21 mouse cellular contexts compared by ENCODE assay signal in genomic region chr2:157436496-157436895, GRCm38 (mm10). TPM values are rescaled to one million over a fixed set of nuclear protein-coding genes. Genes with fewer than 3 reads are reported as not detected.
DNase-seq lines count a peak whose midpoint lies in the region; ATAC-seq and TF ChIP-seq lines count a peak whose summit lies in the region.
"Had no signal": no experiment of that assay in that cellular context is flagged by ENCODE, and none has a peak within 500 bp of the region (broad histone marks: within the 10 kb centered on the region; RNA-seq: fewer than 3 reads in every experiment).

No protein-coding gene starts in this region.

- H3K4me1 ChIP-seq in E14TG2a.4 (replicated peaks; ENCODE audit: low read depth, low read length) = peaks cover 76% of the 10 kb centered on the region
- H3K4me1 ChIP-seq in cortical plate, adult 2 months (ENCODE audit: control insufficient read depth, insufficient read depth, low read length) = peaks cover 29% of the 10 kb centered on the region

- peaks cover 9% of the 10 kb centered on the region for H3K9me3 ChIP-seq in E14TG2a.4 (ENCODE audit: low read length)
- H3K9me3 ChIP-seq: heart, embryonic 15.5 days; neural tube, embryonic 13.5 days had no signal

- no peaks in the 10 kb centered on the region for H3K27me3 ChIP-seq in E14TG2a.4 (ENCODE audit: insufficient read depth, low read length)
- H3K27me3 ChIP-seq: heart, embryonic 15.5 days; neural tube, embryonic 13.5 days had no signal

- no peak for DNase-seq in frontal cortex, postnatal 36 days (ENCODE audit: low spot score in 2 of 2)
- peak in 1 of 2 experiments; percentile 60 for DNase-seq in left cerebral cortex, adult 2 months (ENCODE audit: extremely low spot score in 1 of 2, low spot score in 2 of 2)
- DNase-seq in left cerebral cortex, adult 11 months (ENCODE audit: low spot score) = no peak
- no peak for DNase-seq in heart, postnatal 14 days
- no peak for DNase-seq in gastrocnemius, postnatal 14 days
- DNase-seq: adrenal gland, postnatal 10 days; cerebellum, adult 9-11 months; embryo, embryonic 11 days; gastrocnemius, postnatal 36 days; kidney, adult 11 months; lung, adult 18-20 months; midbrain, embryonic 14.5 days; thymus, adult 18-20 months; thymus, postnatal 4 days had no signal

- H3K4me3 ChIP-seq in left cerebral cortex, adult 2 months = no peak overlapping the region
- H3K4me3 ChIP-seq in E14TG2a.4 (replicated peaks; ENCODE audit: low read length) = peak overlapping the region; percentile 66
- no peak overlapping the region for H3K4me3 ChIP-seq in cortical plate, adult 2 months (ENCODE audit: insufficient read depth, low read length)
- H3K4me3 ChIP-seq: forebrain, embryonic 10.5 days; heart, embryonic 15.5 days; neural tube, embryonic 13.5 days had no signal

- peak overlapping the region; percentile 77 for H3K27ac ChIP-seq in left cerebral cortex, adult 2 months
- H3K27ac ChIP-seq in cortical plate, adult 2 months (ENCODE audit: insufficient read depth, low read length) = 0 out of 2 replicates have a peak overlapping the region, but pooled peaks have one; percentile 54
- H3K27ac ChIP-seq: forebrain, embryonic 10.5 days; heart, embryonic 15.5 days; kidney, postnatal 0 days; neural tube, embryonic 13.5 days had no signal

- H3K36me3 ChIP-seq in E14TG2a.4 (ENCODE audit: insufficient read depth, low read length) = peaks cover 60% of the 10 kb centered on the region

- peak; percentile 8; the same call in 1 of the 2 replicates for ATAC-seq in frontal cortex, adult (ENCODE audit: low TSS enrichment)

- no peak for TF ChIP-seq POLR2A in cortical plate, adult 2 months (IDR thresholded peaks at IDR 0.05; ENCODE audit: extremely low read depth, insufficient read depth, low read length)

- intact Hi-C loops in left cerebral cortex, adult 2 months (cut with DNase I) = no loop called here
- intact Hi-C loops in heart, postnatal 14 days (cut with DNase I) = no loop called here
- intact Hi-C loops in gastrocnemius, postnatal 14 days (cut with DNase I; ENCODE audit: low total_unique reads) = no loop called here

- no peak for TF ChIP-seq CTCF in left cerebral cortex, adult 2 months (IDR thresholded peaks at IDR 0.05)
- no peak for TF ChIP-seq CTCF in E14TG2a.4 (conservative IDR thresholded peaks at IDR 0.05; ENCODE audit: low read length)
- TF ChIP-seq CTCF in cortical plate, adult 2 months (IDR thresholded peaks at IDR 0.05; ENCODE audit: extremely low read depth, insufficient read depth, low read length) = no peak

RNA-seq across cellular contexts. Expression of gene Src, which starts 18.3 kb away (rescaled TPM):
- total RNA-seq in left cerebral cortex, adult 2 months (2021) = 100 to 1,000 TPM; 133 to 134 TPM
- polyA plus RNA-seq in cortical plate, adult 2 months (2012; rRNA removed) = 83.8 and 95.0 TPM in 2 replicates
- total RNA-seq in heart, postnatal 14 days (2021) = 1 to 10 TPM; 5.5 to 6.9 TPM
- total RNA-seq in gastrocnemius, postnatal 14 days (2021) = 1 to 10 TPM; 5.2 to 7.5 TPM

Comparison
In these comparisons a context has a peak if more than half of its experiments do, and no peak if none do; other contexts are left out.
1. RNA of gene Src, which starts 18.3 kb away (total RNA-seq): 133 to 134 TPM in left cerebral cortex, adult 2 months; 5.2 to 7.5 TPM in gastrocnemius, postnatal 14 days and 5.5 to 6.9 TPM in heart, postnatal 14 days; every median in the first group is over 10 times any median in the second.